Mouse (Mus musculus): ENCODE measurements at regions not wholly inside any gene's neighbourhood (a gene's known extent, or its start where the extent isn't known, plus 50 kb on each side); places are given as distances from the start of the nearest gene placed in this dataset.

DNA sequence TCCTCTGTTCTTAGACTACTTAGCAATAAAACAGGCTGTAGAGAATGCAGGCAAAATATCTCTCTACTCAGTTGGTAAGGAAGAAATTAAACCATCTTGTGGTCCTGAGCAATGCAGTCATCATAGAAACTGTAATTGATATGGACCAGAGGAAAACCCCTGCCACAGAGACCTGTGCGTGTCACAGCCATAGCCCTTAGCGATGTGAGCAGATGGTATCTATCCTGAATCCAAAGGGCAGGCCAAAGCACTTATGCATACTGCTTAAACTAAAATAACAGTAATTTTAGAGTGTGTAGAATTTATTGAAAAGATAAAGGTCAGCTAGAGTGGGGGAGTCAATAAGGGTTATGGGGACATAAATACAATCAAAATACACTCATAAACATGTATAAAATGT lies 212.0 kb downstream of the Kcnrg start:
- no peak for DNase-seq (ENCODE audit: low spot score in 2 of 2)

- no peak for DNase-seq (ENCODE audit: low spot score in 2 of 2)
These were observed 227.2 kb downstream of the Kcnrg start for GRCm38 (mm10) chr14:61834291-61834936.

DNA sequence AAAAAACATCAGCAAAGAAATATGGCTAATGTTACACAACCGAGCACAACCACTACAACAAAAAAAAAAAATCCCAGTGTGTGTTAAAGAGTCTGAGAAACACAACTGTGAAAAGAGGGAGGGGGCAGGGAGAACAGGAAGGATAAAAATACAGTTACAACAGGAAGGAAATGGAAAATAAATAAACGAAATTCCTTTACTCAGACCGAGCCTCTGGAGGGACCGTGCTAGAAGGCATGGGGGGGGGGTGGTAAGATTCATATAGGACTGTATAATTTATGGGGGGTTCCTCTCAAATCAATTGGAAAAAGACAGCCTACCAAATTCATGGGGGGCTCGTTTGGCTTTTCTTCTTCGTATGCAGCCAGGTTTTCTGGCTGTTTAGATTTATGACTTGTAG lies 228.5 kb downstream of the Kcnrg start:
- no peak for DNase-seq (ENCODE audit: low spot score in 2 of 2)

GRCm38 (mm10) chr14:61836231-61836630 lies 229.0 kb downstream of the Kcnrg start:
- no peak for DNase-seq (ENCODE audit: low spot score in 2 of 2)

DNA sequence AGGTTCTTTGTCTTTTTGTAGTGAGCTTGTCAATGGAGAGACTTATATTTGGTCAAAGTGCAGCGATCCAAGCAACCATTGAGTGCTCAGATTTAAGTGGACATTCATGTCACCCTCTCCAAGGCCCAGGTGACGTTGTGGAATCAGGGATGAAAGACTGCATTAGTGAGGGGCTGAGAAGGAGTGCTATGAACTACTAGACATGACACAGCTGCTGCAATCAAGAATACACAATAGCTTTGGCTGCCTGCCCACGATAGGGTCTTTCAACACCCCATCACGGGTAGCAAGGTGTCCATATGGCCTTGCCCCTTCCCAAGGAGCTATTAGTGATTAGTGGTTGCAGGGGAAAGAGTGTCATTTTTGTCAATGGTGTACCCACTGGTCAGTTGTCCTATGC lies 229.7 kb downstream of the Kcnrg start:
- DNase-seq (ENCODE audit: low spot score in 2 of 2), result no peak

DNA sequence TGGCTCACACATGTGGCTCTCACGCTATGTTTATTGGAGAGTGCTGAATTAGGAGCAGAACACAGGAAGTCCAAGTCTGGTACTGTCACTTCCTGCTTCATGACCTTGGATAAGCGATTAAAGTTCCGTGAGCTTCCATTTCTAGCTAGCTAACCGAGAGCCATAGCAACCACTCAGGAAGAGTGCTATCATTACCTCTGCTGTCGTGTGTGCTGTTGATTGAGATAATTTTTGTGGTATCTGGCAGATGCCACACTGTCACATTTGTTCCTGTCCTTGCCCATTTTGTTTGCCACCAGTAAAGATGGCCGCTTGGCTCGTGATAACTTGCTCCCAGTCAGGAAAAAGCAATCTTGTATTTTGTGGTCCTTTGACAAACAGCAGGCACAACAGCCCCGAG lies 230.6 kb downstream of the Kcnrg start:
- no peak for DNase-seq (ENCODE audit: low spot score in 2 of 2)

DNA sequence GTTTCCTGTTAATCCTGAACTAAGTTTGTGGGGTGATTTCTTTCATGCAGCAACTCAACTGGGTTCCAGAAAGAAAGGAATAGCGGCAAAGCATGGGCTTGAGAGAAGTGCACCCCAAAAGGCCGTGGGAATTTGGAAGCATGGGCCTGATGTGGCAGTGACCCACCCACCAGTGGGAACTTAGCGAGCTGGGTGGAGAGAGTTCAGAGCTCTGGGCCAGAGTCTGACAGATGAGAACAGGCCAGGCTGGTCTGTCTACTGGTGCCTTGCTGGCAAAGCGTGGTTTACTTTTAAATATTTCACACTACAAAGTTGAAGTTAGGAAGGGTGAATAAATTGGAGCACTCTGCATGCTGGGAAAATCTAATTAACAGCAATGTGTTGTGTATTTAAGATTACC lies 235.2 kb downstream of the Kcnrg start:
- DNase-seq (ENCODE audit: low spot score in 2 of 2), result no peak

DNA sequence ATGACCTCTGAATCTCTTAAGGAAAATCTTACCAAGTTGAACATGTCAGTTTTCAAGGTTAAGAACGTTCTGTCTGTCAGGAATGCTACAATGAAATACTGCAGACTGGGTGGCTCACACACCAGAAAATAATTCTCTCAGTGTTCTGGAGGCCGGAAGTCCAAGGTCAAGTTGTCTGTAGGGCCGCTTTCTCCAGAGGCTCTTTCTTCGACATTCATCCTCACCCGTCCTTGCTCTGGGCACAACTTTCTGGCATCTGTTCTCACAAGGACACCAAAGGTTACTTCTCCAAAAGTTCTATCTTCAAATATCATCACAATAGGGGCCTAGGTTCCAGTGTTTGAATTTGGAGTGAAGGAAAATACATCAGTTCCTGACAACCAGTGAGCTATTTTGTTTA lies 239.2 kb downstream of the Kcnrg start:
- no peak for DNase-seq (ENCODE audit: low spot score in 2 of 2)

DNA sequence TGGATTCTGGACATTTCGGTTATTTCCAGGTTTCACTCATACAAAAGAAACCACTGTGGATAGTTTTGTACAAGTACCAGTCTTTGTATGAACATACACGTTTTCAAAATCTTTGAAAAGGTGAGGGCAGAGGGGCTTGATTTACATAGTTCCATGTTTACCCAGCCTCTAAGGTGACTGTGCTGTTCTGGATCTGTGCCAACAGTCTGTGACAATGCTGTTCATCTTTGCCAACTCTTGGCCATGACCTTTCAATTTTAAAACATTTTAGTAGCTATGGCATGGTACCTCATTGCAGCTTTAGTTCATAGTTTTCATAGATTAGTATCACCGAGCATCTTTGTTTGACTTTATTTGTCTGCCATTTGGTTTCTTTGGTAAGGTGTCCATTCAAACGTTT lies 243.0 kb downstream of the Kcnrg start:
- DNase-seq (ENCODE audit: low spot score in 2 of 2), result no peak

DNA sequence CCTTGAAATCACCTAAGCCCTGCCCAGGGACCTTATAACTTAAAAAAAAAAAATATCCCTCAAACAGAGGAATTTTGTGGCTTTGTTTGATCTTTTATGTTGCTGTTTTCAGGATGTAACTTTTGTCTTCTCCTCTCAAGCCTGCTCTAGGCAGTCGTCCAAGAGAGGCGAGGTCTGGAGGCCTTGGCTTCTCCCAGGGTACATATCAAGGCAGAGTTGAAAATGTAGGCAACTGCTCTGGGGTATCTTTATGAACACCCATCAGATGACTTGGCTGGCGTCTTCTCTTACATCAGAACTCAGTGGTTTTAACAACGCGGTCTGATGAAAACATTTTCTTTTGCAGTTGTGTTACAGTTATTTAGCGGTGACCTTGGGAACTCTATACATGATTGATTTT lies 250.4 kb downstream of the Kcnrg start:
- no peak for DNase-seq (ENCODE audit: low spot score in 2 of 2)

DNA sequence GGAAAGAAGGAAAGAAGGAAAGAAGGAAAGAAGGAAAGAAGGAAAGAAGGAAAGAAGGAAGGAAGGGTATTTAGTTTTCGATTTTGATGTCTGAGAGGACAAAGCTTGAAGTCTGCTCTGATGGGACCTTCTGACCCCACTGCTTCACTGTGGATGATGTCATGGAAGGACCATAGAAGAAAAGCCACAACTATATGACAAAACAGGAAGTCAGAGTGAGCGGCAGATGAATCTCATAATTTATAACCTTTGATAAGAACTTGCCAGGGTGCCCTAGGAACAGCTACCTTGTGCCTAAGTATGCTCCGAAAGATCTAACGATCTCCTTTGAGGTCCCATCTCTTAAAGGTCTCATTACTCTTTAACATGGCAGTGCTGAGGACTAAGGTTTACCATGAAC lies 253.4 kb downstream of the Kcnrg start:
- DNase-seq (ENCODE audit: low spot score in 2 of 2), result no peak

DNA sequence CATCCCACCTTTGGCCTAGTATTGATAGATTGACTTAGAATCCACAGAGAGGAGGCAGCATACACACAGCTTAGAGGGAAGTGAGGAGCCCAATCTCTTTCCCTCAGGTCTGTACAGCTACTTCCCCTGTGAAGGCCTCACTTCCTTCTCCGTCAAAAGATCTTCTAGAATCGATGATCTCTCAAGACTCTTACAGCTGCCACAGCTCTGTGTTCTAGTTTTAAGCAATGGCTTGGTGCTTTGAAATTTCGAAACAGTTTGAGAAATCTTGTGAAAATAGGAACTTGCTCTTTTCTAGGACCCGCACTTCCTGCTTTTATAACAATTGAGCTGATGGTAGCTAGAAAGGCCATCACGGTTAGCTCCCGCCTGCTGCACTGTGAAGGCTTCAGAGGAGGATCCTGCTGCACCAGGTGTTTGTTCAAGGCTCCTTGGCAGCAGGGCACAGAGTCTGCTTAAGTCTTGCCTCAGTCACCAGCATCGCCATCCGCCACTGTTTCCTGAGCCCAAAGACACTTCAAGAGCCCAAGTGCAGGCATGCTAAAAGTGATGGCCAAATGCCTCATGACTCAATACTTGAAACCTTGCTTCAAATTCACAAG lies 254.2 kb downstream of the Kcnrg start:
- DNase-seq (ENCODE audit: low spot score in 2 of 2), result no peak

GRCm38 (mm10) chr14:61862931-61863330 lies 255.7 kb downstream of the Kcnrg start:
- DNase-seq (ENCODE audit: low spot score in 2 of 2), result no peak

DNA sequence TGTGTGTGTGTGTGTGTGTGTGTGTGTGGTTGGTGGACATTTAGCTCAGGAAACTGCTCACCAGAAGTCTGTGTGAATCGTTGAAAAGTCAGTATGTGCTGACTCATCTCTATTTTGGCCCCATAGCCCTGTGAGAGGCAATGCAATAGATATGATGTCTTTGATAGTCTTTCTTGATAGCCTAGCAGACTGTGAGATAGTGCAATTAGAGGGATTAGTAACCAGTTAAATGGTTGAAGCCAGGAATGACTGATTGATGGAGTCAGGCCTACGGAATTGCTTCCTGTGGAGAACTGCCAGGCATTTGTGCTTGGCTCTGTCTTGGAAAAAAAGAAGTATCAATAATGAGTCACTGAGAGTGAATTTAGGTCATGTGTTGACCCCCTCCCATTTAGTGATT lies 256.2 kb downstream of the Kcnrg start:
- DNase-seq (ENCODE audit: low spot score in 2 of 2), result no peak

GRCm38 (mm10) chr14:61866532-61867268 lies 259.4 kb downstream of the Kcnrg start:
- DNase-seq (ENCODE audit: low spot score in 2 of 2), result no peak

GRCm38 (mm10) chr14:61874206-61874605 lies 266.9 kb downstream of the Kcnrg start:
- DNase-seq (ENCODE audit: low spot score in 2 of 2), result no peak

- no peak for DNase-seq (ENCODE audit: low spot score in 2 of 2)
These were observed 272.2 kb downstream of the Kcnrg start for GRCm38 (mm10) chr14:61879416-61879815.

DNA sequence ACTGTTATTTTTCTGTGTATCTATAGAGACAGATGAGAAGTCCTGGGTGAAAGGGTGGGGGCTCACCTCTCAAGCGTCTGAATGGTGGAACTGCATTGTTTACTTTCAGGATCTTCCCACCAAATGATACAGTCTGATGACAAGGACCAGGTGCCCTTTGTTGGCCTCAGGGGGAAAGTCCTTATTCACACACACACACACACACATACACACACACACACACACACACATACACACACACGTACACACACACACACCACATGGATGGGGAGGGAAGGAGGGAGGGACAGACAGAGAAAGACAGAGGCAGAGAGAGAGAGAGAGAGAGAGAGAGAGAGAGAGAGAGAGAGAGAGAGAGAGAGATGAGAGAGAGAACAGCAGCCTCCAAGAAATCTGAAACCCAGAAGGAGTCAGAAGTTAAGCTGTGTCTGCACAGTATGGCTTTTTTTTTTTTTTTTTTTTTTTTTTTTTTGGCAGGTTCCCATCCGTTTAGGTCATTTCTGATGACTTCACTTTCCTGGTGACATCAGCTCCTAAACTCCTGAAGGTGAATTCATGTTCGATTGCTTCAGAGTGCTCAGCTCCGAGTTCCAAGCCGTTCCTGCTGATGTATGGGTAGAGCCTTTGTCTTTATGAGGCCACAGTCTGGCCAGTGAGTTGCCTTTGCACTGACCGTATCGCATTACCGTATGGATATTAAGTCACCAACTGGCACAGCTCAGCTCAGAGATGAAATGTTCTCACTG lies 273.4 kb downstream of the Kcnrg start:
- no peak for DNase-seq (ENCODE audit: low spot score in 2 of 2)

DNA sequence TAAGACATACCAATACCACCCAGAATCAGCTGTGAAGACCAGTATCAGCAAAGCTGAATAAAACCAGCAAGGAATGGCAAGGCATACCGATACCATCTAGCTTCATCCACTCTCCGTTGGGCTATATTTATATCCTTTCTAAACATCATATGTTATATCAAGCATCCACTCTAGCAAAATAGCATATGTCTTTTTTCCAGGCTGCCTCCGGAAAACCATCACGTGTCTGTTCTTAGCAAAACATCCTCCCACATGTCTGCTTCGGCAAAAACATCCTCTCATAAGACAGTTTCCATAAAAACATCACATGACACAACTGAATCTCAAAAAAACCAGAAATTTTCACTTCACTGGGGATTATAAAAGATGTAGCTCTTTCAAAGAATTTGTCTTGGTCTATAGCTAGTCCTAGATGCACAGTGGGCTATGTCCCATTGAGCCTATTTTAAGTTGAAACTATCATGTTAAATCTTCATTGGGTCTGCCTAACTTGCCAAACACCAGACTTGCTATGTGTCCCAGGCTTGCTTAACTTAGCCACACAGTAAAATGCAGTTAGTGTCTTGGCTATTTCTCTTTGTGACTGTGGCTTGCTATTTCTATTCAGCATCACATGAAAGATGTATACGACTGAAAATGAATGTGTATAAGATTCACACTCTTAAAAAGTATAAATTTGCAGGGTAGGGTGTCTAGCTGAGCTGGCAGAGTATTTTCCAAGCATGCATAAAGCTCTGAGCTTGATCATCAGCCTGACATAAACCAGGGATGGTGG lies 278.2 kb downstream of the Kcnrg start:
- no peak for DNase-seq (ENCODE audit: low spot score in 2 of 2)

DNA sequence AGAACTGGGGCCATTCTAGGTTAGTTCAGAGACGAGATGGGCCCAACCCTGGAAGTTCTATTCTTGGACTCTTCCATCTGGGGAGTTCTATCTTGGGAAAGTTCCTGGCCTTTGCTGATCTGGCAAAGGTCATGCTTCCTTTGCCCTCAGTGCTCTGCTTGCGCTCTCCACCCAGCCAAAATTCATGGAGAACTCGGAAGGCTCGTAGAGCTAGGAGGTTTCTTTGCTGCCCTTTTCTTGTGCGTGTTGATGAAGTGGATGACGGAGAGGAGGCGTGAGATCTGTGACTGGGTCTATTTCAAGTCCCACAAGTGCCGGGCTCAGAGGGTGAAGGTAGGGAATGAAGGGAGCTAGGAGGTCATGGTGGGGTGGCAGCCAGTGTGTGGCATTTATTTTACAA lies 282.4 kb downstream of the Kcnrg start:
- DNase-seq (ENCODE audit: low spot score in 2 of 2), result no peak

DNA sequence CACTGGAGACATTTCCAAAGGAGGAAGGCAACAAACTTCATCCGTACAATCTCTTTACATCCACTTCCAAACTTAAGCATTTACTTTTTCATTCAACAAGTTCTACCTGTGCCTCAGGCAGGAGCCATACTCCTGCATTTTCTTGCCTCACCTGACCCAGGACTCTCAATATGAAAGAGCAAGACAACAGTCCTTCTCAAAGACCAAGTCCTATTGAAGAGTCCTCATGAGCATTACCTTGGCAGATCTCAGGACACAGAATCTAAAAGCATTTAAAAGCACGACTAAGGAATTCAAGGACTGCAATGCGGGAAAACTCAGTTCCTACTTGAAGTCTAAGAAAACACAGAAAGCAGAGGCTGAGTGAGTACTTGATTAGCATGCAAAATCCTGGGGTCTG lies 286.5 kb downstream of the Kcnrg start:
- no peak for DNase-seq (ENCODE audit: low spot score in 2 of 2)

- DNase-seq (ENCODE audit: low spot score in 2 of 2), result no peak
These were observed 289.6 kb downstream of the Kcnrg start for GRCm38 (mm10) chr14:61896879-61897278.
